7 mouse cellular contexts compared by ENCODE assay signal in the genomic region with DNA sequence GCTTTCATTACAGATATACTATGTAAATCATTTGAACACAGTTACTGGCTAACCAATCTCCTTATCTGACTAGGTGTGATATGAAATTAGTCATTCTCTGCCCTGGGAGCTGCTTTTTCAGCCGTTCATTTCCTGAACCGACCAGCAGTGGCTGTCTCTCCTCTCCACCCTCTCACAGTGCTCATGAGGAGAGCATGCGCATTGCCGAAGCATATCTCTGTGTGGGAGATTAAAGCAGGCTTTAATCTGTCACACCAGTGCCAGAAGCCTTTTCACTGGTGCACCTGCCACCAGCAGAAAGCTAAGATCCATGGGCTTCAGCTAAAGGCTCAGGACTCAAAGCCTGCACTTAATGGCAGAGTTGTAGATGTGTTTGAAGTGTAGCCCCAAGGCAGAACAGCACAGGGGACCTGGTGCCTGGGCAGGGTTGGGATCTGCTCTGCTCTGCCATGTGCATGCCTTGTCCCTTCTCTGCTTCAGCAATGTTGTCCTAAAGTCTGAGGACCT. TPM values are rescaled to one million over a fixed set of nuclear protein-coding genes. Genes with fewer than 3 reads are reported as not detected.
DNase-seq lines count a peak whose midpoint lies in the region; ATAC-seq and TF ChIP-seq lines count a peak whose summit lies in the region.

No protein-coding gene starts in this region.

- H3K4me1 ChIP-seq in forebrain, postnatal 0 days (ENCODE audit: insufficient read depth), result peaks cover 43% of the 10 kb centered on the region

- ATAC-seq in forebrain, postnatal 0 days, result peak; percentile 18; the same call in 1 of the 2 replicates
- ATAC-seq in granulocyte monocyte progenitor cell, adult 5-6 weeks (replicated peaks; ENCODE audit: poor library complexity, severe bottlenecking), result no peak

- 0 out of 2 replicates have a peak, but pooled peaks have one; percentile 4 for TF ChIP-seq CTCF in forebrain, postnatal 0 days (IDR thresholded peaks at IDR 0.05; ENCODE audit: low read depth)

- DNase-seq in layer of hippocampus, adult 9-11 months, result peak; percentile 75
- no peak for DNase-seq in layer of hippocampus, adult 9-10 months (ENCODE audit: low spot score)
- DNase-seq in brain, adult 2 months (ENCODE audit: low read depth, low spot score), result peak; percentile 90
- DNase-seq in forebrain, postnatal 0 days, result no peak
- DNase-seq in right cerebral cortex, postnatal 4 days, result peak; percentile 6
- no peak for DNase-seq in spleen, postnatal 36 days (ENCODE audit: low spot score in 2 of 2)

- H3K27me3 ChIP-seq in forebrain, postnatal 0 days (ENCODE audit: insufficient read depth, low read length), result no peaks in the 10 kb centered on the region

- no peak overlapping the region for H3K4me3 ChIP-seq in forebrain, postnatal 0 days (ENCODE audit: low read depth, low read length)

- peak overlapping the region; percentile 54; the same call in 1 of the 2 replicates for H3K27ac ChIP-seq in forebrain, postnatal 0 days (ENCODE audit: low read depth, low read length)

- no peaks in the 10 kb centered on the region for H3K9me3 ChIP-seq in forebrain, postnatal 0 days (ENCODE audit: low read length)

- 34% methylated on average over 4 of the region's 4 CpGs for WGBS in forebrain, postnatal 0 days

- H3K4me2 ChIP-seq in forebrain, postnatal 0 days (ENCODE audit: low read depth), result no peak overlapping the region

- no peak overlapping the region for H3K9ac ChIP-seq in forebrain, postnatal 0 days

- H3K36me3 ChIP-seq in forebrain, postnatal 0 days (ENCODE audit: insufficient read depth), result peaks cover 14% of the 10 kb centered on the region

RNA-seq across cellular contexts. Expression of gene BC034090, which starts 42.8 kb away (rescaled TPM):
- total RNA-seq in forebrain, postnatal 0 days (2014; rRNA removed), result 7.4 and 9.9 TPM in 2 replicates
- polyA plus RNA-seq in forebrain, postnatal 0 days (2015; fragmentation: Nextera tagmentation; extraction: Ambion mirVana), result 1.4 and 2.5 TPM in 2 replicates
- 2.5 TPM in 1 of 2 replicates, not detected in the other for total RNA-seq in granulocyte monocyte progenitor cell, adult 5-6 weeks (2014; fragmentation: Nextera tagmentation)
- 0.13 TPM in 1 of 2 replicates, not detected in the other for total RNA-seq in granulocyte monocyte progenitor cell, adult 5-6 weeks (2017)

RNA-seq across cellular contexts. Expression of gene Stx6, which starts 42.9 kb away (rescaled TPM):
- 120 and 122 TPM in 2 replicates for total RNA-seq in forebrain, postnatal 0 days (2014; rRNA removed)
- polyA plus RNA-seq in forebrain, postnatal 0 days (2015; fragmentation: Nextera tagmentation; extraction: Ambion mirVana), result 89.2 and 97.5 TPM in 2 replicates
- 43.5 and 45.7 TPM in 2 replicates for total RNA-seq in granulocyte monocyte progenitor cell, adult 5-6 weeks (2014; fragmentation: Nextera tagmentation)
- total RNA-seq in granulocyte monocyte progenitor cell, adult 5-6 weeks (2017), result 36.5 and 48.2 TPM in 2 replicates

RNA-seq across cellular contexts. Expression of gene Mr1, which starts 54.8 kb away (rescaled TPM):
- total RNA-seq in forebrain, postnatal 0 days (2014; rRNA removed), result 2.8 and 5.1 TPM in 2 replicates
- 2.0 and 2.6 TPM in 2 replicates for polyA plus RNA-seq in forebrain, postnatal 0 days (2015; fragmentation: Nextera tagmentation; extraction: Ambion mirVana)
- 4.7 and 4.8 TPM in 2 replicates for total RNA-seq in granulocyte monocyte progenitor cell, adult 5-6 weeks (2014; fragmentation: Nextera tagmentation)
- total RNA-seq in granulocyte monocyte progenitor cell, adult 5-6 weeks (2017), result 3.6 and 4.1 TPM in 2 replicates

Comparison
In these comparisons a context has a peak if more than half of its experiments do, and no peak if none do; other contexts are left out.
1. DNase-seq: peak in layer of hippocampus, adult 9-11 months (single experiment), brain, adult 2 months (single experiment) and right cerebral cortex, postnatal 4 days (single experiment); none in layer of hippocampus, adult 9-10 months (single experiment), forebrain, postnatal 0 days (single experiment) and spleen, postnatal 36 days (0 of 2).